Mouse (Mus musculus) heart, embryonic 16.5 days (tissue): ENCODE results near the gene St8sia2. TPM values are rescaled to one million over a fixed set of nuclear protein-coding genes. Genes with fewer than 3 reads are reported as not detected.

Experiments used
- ATAC-seq: fragments of 200-750 bp; cut with Nextera tagmentation; replicated peaks from 2 replicates; pipeline ENCODE4 v1.8.0; 2017; ENCODE audit warnings: moderate number of reproducible peaks; ENCODE audit not compliant: insufficient read depth, low FRiP score; ENCODE audit errors: extremely low read depth
- H3K27ac ChIP-seq: fragments of 300-500 bp; sonication (generic); 2 replicates; pipeline ENCODE4 v1.5.1; 2014; ENCODE audit warnings: mild to moderate bottlenecking, low read length, control low read depth, moderate library complexity
- H3K27me3 ChIP-seq: fragments of 300-500 bp; sonication (generic); 2 replicates; pipeline ENCODE4 v1.6.1; 2014; ENCODE audit warnings: low read length, mixed read lengths; ENCODE audit not compliant: control insufficient read depth, insufficient read depth
- H3K36me3 ChIP-seq: fragments of 300-500 bp; sonication (generic); 2 replicates; pipeline ENCODE4 v1.6.1; 2014; ENCODE audit not compliant: control insufficient read depth, insufficient read depth
- H3K4me1 ChIP-seq: fragments of 300-500 bp; sonication (generic); 2 replicates; pipeline ENCODE4 v1.6.1; 2014; ENCODE audit warnings: low read length, mixed read lengths; ENCODE audit not compliant: control insufficient read depth, insufficient read depth
- H3K4me2 ChIP-seq: fragments of 300-500 bp; sonication (generic); 2 replicates; pipeline ENCODE4 v1.6.1; 2014; ENCODE audit warnings: low read depth, mild to moderate bottlenecking, control low read depth, low read length
- H3K4me3 ChIP-seq: fragments of 300-500 bp; sonication (generic); 2 replicates; pipeline ENCODE4 v1.5.1; 2014; ENCODE audit warnings: mild to moderate bottlenecking, control low read depth, low read length
- H3K9ac ChIP-seq: fragments of 300-500 bp; sonication (generic); 2 replicates; pipeline ENCODE4 v1.6.1; 2014; ENCODE audit warnings: low read length, control low read depth
- H3K9me3 ChIP-seq: fragments of 300-500 bp; sonication (generic); replicated peaks from 2 replicates; pipeline ENCODE4 v1.6.1; 2016; ENCODE audit warnings: low read length; ENCODE audit not compliant: control insufficient read depth
- WGBS: fragments of 180-500 bp; shearing (Covaris S2); extraction: QIAGEN DNeasy Blood & Tissue Kit; methylation state at CpG from one replicate; pipeline ENCODE4 v1.1.7; 2014; 5-methylcytosine and 5-hydroxymethylcytosine counted together
- polyA plus RNA-seq: library from polyadenylated mRNA; unstranded; fragments of >200 nt; fragmentation: Nextera tagmentation; extraction: Ambion mirVana; gene quantifications from 2 replicates; pipeline ENCODE4 v1.2.1, GENCODE M21; 2015

The St8sia2 gene
- polyA plus RNA-seq, 1 experiment from 2014 or later: 1.3 TPM

GRCm38 (mm10) chr7:73941640-73942039 lies 71.8 kb downstream of the St8sia2 start:
- Histone ChIP-seq H3K4me3 (no peak overlapping the region), H3K27me3 (no peaks in the 10 kb centered on the region), H3K36me3 (no peaks in the 10 kb centered on the region), H3K9me3 (no peaks in the 10 kb centered on the region), H3K4me1 (no peaks in the 10 kb centered on the region), H3K27ac (no peak overlapping the region), H3K9ac (no peak overlapping the region), H3K4me2 (no peak overlapping the region)
- WGBS: 35% methylated on average over 4 of the region's 4 CpGs
- no peak; the same call in 1 of the 2 replicates for ATAC-seq

- 84% methylated on average over 8 of the region's 8 CpGs for WGBS
- Histone ChIP-seq H3K4me3 (no peak overlapping the region), H3K27me3 (no peaks in the 10 kb centered on the region), H3K9ac (no peak overlapping the region), H3K9me3 (no peaks in the 10 kb centered on the region), H3K4me1 (no peaks in the 10 kb centered on the region), H3K36me3 (no peaks in the 10 kb centered on the region), H3K4me2 (no peak overlapping the region), H3K27ac (no peak overlapping the region)
- no peak for ATAC-seq
These were observed 74.3 kb downstream of the St8sia2 start for GRCm38 (mm10) chr7:73939236-73939635.

GRCm38 (mm10) chr7:73938046-73938810 lies 75.3 kb downstream of the St8sia2 start:
- Histone ChIP-seq H3K27me3 (no peaks in the 10 kb centered on the region), H3K4me1 (no peaks in the 10 kb centered on the region), H3K27ac (no peak overlapping the region), H3K9ac (no peak overlapping the region), H3K36me3 (no peaks in the 10 kb centered on the region), H3K4me3 (no peak overlapping the region), H3K9me3 (no peaks in the 10 kb centered on the region), H3K4me2 (no peak overlapping the region)
- 84% methylated on average over 7 of the region's 7 CpGs for WGBS
- ATAC-seq: no peak

GRCm38 (mm10) chr7:73936119-73936518 lies 77.4 kb downstream of the St8sia2 start:
- H3K4me2 ChIP-seq: no peak overlapping the region
- 55% methylated on average over 3 of the region's 3 CpGs for WGBS

GRCm38 (mm10) chr7:73935703-73936102 lies 77.8 kb downstream of the St8sia2 start:
- WGBS: 69% methylated on average over 2 of the region's 2 CpGs
- no peak overlapping the region for H3K4me2 ChIP-seq
- H3K27me3 ChIP-seq: no peaks in the 10 kb centered on the region
- no peak overlapping the region for H3K9ac ChIP-seq
- no peak overlapping the region for H3K4me3 ChIP-seq
- H3K4me1 ChIP-seq: no peaks in the 10 kb centered on the region
- H3K9me3 ChIP-seq: no peaks in the 10 kb centered on the region
- no peak for ATAC-seq
- H3K27ac ChIP-seq: no peak overlapping the region
- no peaks in the 10 kb centered on the region for H3K36me3 ChIP-seq

More at GRCm38 (mm10) chr7:73936119-73936518, 77.4 kb downstream of the St8sia2 start:
- no peak overlapping the region for H3K4me3 ChIP-seq
- H3K36me3 ChIP-seq: no peaks in the 10 kb centered on the region
- no peak overlapping the region for H3K27ac ChIP-seq
- H3K9me3 ChIP-seq: no peaks in the 10 kb centered on the region
- no peaks in the 10 kb centered on the region for H3K27me3 ChIP-seq
- no peak for ATAC-seq
- H3K9ac ChIP-seq: no peak overlapping the region
- H3K4me1 ChIP-seq: no peaks in the 10 kb centered on the region

- Histone ChIP-seq H3K9me3 (no peaks in the 10 kb centered on the region), H3K27ac (no peak overlapping the region), H3K4me2 (no peak overlapping the region), H3K4me1 (no peaks in the 10 kb centered on the region), H3K27me3 (no peaks in the 10 kb centered on the region), H3K9ac (no peak overlapping the region), H3K36me3 (no peaks in the 10 kb centered on the region), H3K4me3 (no peak overlapping the region)
- no peak for ATAC-seq
- WGBS: 58% methylated on average over 3 of the region's 3 CpGs
These were observed 80.5 kb downstream of the St8sia2 start for GRCm38 (mm10) chr7:73933036-73933435.

GRCm38 (mm10) chr7:73920921-73921485 lies 92.5 kb downstream of the St8sia2 start:
- Histone ChIP-seq H3K27ac (no peak overlapping the region), H3K4me3 (no peak overlapping the region), H3K36me3 (no peaks in the 10 kb centered on the region), H3K9ac (no peak overlapping the region), H3K4me2 (no peak overlapping the region), H3K4me1 (no peaks in the 10 kb centered on the region), H3K9me3 (no peaks in the 10 kb centered on the region), H3K27me3 (no peaks in the 10 kb centered on the region)
- 85% methylated on average over 16 of the region's 16 CpGs for WGBS
- no peak for ATAC-seq

GRCm38 (mm10) chr7:73917633-73918311 lies 95.7 kb downstream of the St8sia2 start:
- WGBS: 72% methylated on average over 9 of the region's 9 CpGs
- peaks cover 2% of the 10 kb centered on the region; the same call in 1 of the 2 replicates for H3K27me3 ChIP-seq
- H3K27ac ChIP-seq: no peak overlapping the region
- no peak overlapping the region for H3K4me2 ChIP-seq
- H3K4me1 ChIP-seq: no peaks in the 10 kb centered on the region
- no peaks in the 10 kb centered on the region for H3K36me3 ChIP-seq
- ATAC-seq: no peak
- H3K4me3 ChIP-seq: no peak overlapping the region
- H3K9me3 ChIP-seq: no peaks in the 10 kb centered on the region
- no peak overlapping the region for H3K9ac ChIP-seq

- no peak for ATAC-seq
- no peaks in the 10 kb centered on the region for H3K4me1 ChIP-seq
- no peak overlapping the region for H3K4me3 ChIP-seq
- peaks cover 2% of the 10 kb centered on the region; the same call in 1 of the 2 replicates for H3K27me3 ChIP-seq
- no peak overlapping the region for H3K27ac ChIP-seq
- no peaks in the 10 kb centered on the region for H3K36me3 ChIP-seq
- H3K9me3 ChIP-seq: no peaks in the 10 kb centered on the region
- no peak overlapping the region for H3K4me2 ChIP-seq
- WGBS: 24% methylated on average over 4 of the region's 4 CpGs
- no peak overlapping the region for H3K9ac ChIP-seq
These were observed 101.6 kb downstream of the St8sia2 start for GRCm38 (mm10) chr7:73911899-73912298.
